Mouse (Mus musculus): Measurements from ENCODE around the gene Pou5f1.

The Pou5f1 gene

DNA sequence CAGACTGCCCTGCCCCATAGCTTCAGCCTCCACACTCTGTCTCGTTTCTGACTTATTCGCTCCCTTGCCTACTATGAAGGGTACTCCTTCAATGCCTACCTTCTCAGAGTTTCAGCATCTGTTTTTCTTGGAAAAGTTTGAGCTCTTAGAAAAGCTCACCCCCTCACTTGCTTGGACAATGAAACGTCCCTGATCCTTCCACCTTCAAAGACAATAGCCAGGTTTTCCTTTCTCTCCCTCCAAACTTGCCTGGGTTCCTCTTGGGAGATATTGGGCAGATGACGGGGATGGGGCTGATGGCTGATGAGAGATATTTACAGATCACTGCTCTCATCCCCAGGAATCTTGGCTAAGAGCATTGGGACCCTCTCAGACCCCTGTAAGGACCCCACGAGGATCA is 48.5 kb downstream of the Pou5f1 start:
- DNase-seq, result no peak

DNA sequence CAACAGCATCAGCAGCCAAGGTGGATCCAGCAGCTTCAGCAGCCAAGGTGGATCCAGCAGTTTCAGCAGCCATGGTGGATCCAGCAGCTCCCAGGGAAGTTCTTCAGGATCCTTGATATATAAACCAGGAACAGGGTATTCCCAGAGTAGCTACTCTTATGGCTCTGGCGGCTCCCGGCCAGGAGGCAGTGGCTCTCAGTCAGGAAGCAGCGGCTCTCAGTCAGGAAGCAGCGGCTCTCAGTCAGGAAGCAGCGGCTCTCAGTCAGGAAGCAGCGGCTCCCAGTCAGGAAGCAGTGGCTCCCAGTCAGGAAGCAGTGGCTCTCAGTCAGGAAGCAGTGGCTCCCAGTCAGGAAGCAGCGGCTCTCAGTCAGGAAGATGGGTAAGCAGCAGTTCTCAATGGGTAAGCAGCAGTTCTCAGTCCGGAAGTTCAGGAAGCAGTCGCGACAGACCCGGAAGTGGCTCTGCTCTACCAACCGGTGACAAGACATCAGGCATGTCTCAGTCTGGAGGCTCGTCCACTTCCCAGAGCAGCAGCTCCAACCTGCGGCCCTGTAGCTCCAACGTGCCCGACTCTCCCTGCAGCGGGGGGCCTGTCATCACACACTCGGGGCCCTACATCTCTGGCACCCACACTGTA is 49.1 kb downstream of the Pou5f1 start:
- DNase-seq, result no peak

DNA sequence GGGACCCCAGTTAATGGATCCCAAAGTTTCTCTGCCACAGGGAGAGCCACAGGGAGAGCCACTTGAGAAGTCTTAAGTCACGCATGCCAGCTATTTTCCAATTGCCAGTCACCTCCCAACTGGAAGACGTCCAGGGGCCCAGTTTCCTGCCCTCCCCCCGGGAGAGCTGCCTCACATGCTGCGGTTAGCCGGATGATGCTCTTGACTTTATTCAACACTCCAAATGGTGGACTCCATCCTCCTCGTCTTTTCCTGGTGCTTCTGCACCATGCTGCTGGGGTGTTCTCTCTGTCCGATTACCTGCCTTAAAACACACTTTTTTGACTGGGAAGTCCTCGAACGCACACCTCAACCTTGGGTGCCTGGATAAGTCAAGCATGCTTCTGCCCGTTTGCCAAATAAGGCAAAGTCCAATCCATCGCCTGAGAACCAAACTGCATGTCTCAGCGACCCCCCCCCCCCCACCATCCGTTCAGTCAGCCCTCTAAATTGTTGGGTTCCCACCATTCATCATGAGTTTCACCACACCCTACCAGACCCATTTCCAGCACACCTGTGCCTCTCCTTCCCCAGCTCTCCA is 50.5 kb downstream of the Pou5f1 start:
- DNase-seq, result no peak

DNA sequence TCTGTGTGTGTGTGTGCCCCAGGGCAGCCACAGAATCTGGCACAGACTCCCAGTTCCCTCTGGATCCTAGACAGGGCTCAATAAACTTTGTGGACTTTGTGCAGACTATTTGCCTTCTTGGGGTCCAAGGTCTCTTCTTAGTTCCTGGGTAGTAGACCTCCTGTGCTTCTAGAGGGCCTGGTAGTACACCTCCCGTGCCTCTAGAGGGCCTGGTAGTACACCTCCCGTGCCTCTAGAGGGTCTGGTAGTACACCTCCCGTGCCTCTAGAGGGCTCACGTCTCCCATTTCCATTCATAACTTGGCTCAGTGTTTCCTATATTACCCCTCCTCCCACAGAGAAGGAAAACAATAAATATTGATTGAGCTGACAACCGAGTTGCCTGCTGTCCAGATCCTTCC is 51.0 kb downstream of the Pou5f1 start:
- no peak for DNase-seq

DNA sequence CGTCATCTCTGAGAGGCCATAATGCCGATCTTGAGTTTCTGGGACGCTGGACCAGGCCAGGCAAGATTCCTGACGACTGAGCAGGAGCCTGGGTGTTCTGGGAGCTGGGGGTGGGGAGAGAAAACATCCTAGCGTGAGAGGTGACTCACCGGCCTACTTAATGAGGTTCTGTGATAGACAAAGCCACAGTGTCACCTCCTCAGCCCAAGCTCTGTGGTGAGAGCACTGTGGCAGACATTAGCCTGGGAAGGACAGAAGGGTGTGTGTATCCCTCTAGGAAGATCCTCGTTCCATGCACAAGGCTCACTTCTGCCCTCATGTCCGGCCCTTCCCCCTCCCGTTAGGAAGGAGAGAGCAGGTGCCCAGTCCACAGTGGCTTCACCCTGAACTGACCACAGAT is 51.5 kb downstream of the Pou5f1 start:
- no peak for DNase-seq

DNA sequence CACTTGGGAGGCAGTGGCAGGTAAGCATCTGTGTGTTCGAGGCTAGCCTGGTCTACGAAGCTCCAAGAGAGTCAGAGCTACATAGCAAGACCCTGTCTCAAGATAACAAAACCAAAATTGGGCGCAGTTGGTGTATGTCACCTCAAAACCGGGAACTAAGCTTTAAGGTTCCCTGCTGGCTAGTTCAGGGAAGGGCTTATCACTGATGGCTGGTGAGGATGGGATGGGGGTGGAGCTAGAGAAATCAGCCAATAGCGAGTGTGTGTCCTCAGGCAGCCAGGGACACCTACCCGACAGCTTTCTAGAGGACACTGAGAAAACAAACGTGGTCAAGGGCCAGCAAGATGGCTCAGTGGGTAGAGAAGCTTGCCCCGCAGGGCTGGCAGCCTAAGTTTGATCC is 52.4 kb downstream of the Pou5f1 start:
- DNase-seq, result no peak

Data from cerebellum, adult 8-10 months (tissue).